In the genomic region with DNA sequence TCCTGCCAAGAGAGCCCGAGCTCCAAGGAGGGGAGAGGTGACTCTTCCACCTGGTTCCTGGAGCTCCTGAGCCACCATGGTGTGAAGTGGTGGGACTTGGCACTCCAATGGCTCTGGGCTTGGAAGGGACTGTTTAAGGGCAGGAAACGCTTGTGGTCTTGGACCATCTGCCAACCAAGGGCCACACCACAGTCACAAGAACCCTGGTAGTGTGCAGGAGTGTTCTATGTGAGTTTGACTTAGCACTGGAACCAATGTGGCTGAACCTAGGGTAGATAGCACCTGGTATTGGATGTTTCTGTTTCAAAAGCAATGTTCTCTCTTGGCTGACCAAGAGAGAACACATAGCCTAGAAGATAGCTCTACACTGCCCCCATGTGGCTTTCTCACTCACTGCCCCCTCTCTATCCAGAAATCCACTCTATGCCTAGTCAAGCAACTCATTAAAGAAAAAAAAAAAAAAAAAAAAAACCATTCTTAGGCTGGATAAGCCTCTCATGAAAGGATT, we compare ENCODE assay signal across 7 mouse cellular contexts. TPM values are rescaled to one million over a fixed set of nuclear protein-coding genes. Genes with fewer than 3 reads are reported as not detected.
DNase-seq lines count a peak whose midpoint lies in the region; ATAC-seq lines count a peak whose summit lies in the region.

No protein-coding gene starts in this region.

- peak; percentile 73; the same call in 1 of the 2 replicates for ATAC-seq in erythroid progenitor cell, adult 5-6 weeks (replicated peaks; ENCODE audit: low FRiP score, poor library complexity, severe bottlenecking)

- intact Hi-C loops in heart, postnatal 25 days (cut with DNase I) = loop anchor here (5.0 kb wide), 2 partner anchors 65 to 85 kb away; no protein-coding TSS in a partner anchor

- peak; percentile 68 for DNase-seq in Muller cell, postnatal 12 days (ENCODE audit: inconsistent ontology term)
- peak; percentile 48 for DNase-seq in heart, postnatal 25 days (ENCODE audit: low spot score)
- peak; percentile 84 to 89 for DNase-seq in kidney, postnatal 36 days
- peak; percentile 88 for DNase-seq in lung, postnatal 25 days (ENCODE audit: low spot score)
- DNase-seq in retina, postnatal 7 days (ENCODE audit: low read depth, low spot score) = peak; percentile 68

- no peak overlapping the region; the same call in 1 of the 2 replicates for H3K27ac ChIP-seq in brown adipose tissue, adult 24 weeks (replicated peaks; ENCODE audit: low read depth, low read length)

- H3K4me1 ChIP-seq in brown adipose tissue, adult 24 weeks (ENCODE audit: control insufficient read depth, insufficient read depth, insufficient read length, low read length) = peaks cover 8% of the 10 kb centered on the region

- H3K4me3 ChIP-seq in brown adipose tissue, adult 24 weeks (ENCODE audit: insufficient read depth, low read depth, low read length) = peak overlapping the region; percentile 11; the same call in 1 of the 2 replicates

RNA-seq across cellular contexts. Expression of a gene that starts 10.7 kb away (rescaled TPM):
- 5.8 and 10.2 TPM in 2 replicates for polyA plus RNA-seq in brown adipose tissue, adult 24 weeks (2012; ENCODE audit: insufficient read depth, insufficient read length, missing spikeins)
- total RNA-seq in erythroid progenitor cell, adult 5-6 weeks (2015; ENCODE audit: low replicate concordance) = 5.9 and 10.5 TPM in 2 replicates
- 5.5 and 11.9 TPM in 2 replicates for total RNA-seq in erythroid progenitor cell, adult 5-6 weeks (2017; ENCODE audit: low replicate concordance)
- total RNA-seq in heart, postnatal 25 days (2021) = 1 to 10 TPM; 7.8 to 9.7 TPM

RNA-seq across cellular contexts. Expression of a gene that starts 20.0 kb away (rescaled TPM):
- polyA plus RNA-seq in brown adipose tissue, adult 24 weeks (2012; ENCODE audit: insufficient read depth, insufficient read length, missing spikeins) = 27.8 and 32.1 TPM in 2 replicates
- total RNA-seq in erythroid progenitor cell, adult 5-6 weeks (2015; ENCODE audit: low replicate concordance) = 14.7 and 18.0 TPM in 2 replicates
- total RNA-seq in erythroid progenitor cell, adult 5-6 weeks (2017; ENCODE audit: low replicate concordance) = 13.7 and 18.1 TPM in 2 replicates
- 10 to 100 TPM; 48.0 to 53.2 TPM for total RNA-seq in heart, postnatal 25 days (2021)

RNA-seq across cellular contexts. Expression of a gene that starts 26.9 kb away (rescaled TPM):
- 15.3 and 16.7 TPM in 2 replicates for polyA plus RNA-seq in brown adipose tissue, adult 24 weeks (2012; ENCODE audit: insufficient read depth, insufficient read length, missing spikeins)
- total RNA-seq in erythroid progenitor cell, adult 5-6 weeks (2015; ENCODE audit: low replicate concordance) = not detected in 2 replicates
- total RNA-seq in erythroid progenitor cell, adult 5-6 weeks (2017; ENCODE audit: low replicate concordance) = not detected in 2 replicates
- 10 to 100 TPM; 69.0 to 69.3 TPM for total RNA-seq in heart, postnatal 25 days (2021)

RNA-seq across cellular contexts. Expression of a gene that starts 40.7 kb away (rescaled TPM):
- not detected in 2 replicates for polyA plus RNA-seq in brown adipose tissue, adult 24 weeks (2012; ENCODE audit: insufficient read depth, insufficient read length, missing spikeins)
- total RNA-seq in erythroid progenitor cell, adult 5-6 weeks (2015; ENCODE audit: low replicate concordance) = not detected in 2 replicates
- not detected in 2 replicates for total RNA-seq in erythroid progenitor cell, adult 5-6 weeks (2017; ENCODE audit: low replicate concordance)
- total RNA-seq in heart, postnatal 25 days (2021) = not detected

RNA-seq across cellular contexts. Expression of a gene that starts 56.5 kb away (rescaled TPM):
- 0.59 and 0.67 TPM in 2 replicates for polyA plus RNA-seq in brown adipose tissue, adult 24 weeks (2012; ENCODE audit: insufficient read depth, insufficient read length, missing spikeins)
- not detected in 2 replicates for total RNA-seq in erythroid progenitor cell, adult 5-6 weeks (2015; ENCODE audit: low replicate concordance)
- total RNA-seq in erythroid progenitor cell, adult 5-6 weeks (2017; ENCODE audit: low replicate concordance) = not detected in 2 replicates
- 10 to 100 TPM; 85.1 to 85.9 TPM for total RNA-seq in heart, postnatal 25 days (2021)

Comparison
In these comparisons a context has a peak if more than half of its experiments do, and no peak if none do; other contexts are left out.
1. RNA of a gene that starts 26.9 kb away (total RNA-seq): 69.0 to 69.3 TPM in heart, postnatal 25 days; not detected in erythroid progenitor cell, adult 5-6 weeks; every median in the first group is over 10 times any median in the second.
2. Peak in every context shown above with its lines, with median percentiles within 50 percentile points of each other: DNase-seq.